Mouse (Mus musculus) liver, embryonic 14 days (tissue): ENCODE data around the gene Zfp61. TPM values are rescaled to one million over a fixed set of nuclear protein-coding genes. Genes with fewer than 3 reads are reported as not detected.

Experiments
- polyA plus RNA-seq: library from polyadenylated mRNA; depleted of rRNA; stranded (reverse); fragments of >200 nt; gene quantifications from 2 replicates; pipeline ENCODE4 v1.2.3, GENCODE M21; 2012; rRNA removed

Zfp61 gene
- polyA plus RNA-seq, result 2.7 and 3.1 TPM in 2 replicates

DNA sequence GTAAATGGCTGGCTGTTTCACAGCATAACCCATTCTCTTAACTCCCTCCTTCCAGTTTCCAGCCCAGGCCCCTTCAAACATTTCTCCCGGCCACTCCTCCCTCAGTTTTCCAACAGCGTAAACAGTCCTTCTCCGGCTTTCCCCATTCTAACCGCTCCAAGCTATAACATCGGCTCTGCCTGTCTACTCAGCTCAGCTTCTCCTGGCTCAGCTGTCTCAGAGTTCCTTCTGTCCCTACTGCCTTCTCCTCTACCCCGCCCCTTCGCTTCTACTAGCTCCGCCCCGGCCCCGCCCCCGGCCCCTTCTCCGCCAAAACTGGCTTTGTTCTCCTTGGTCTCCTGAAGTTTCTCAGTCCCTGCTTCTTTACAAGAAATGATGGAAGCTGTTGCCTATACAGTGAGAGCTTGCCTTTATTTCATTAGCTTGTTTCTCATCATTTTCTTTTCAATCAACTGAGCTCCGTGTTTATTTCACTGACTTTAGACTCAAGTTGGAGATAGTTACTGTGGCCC lies at the start of gene Zfp61:
Gene Zfp61, minus strand, starts transcription at position 462 of the 512 bp plus-strand sequence.

DNA sequence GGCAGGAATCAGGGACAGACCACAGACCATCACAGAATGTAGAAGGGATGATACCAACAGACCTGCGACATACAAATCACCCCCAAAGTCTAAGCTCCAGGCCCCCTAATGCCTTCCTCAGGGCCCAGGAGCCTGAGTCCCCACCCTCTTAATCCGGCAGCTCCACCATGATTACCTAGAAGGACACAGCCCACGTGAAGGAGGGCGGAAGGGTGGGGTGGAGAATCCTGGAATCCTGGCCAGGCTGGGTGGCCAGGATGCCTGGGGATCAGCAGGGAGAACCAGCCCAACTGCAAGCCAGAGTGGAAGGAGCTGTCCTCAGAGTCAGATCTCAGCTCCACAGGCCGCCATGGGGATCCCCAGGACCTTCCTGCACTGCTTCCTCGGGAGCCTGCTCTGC lies 47.9 kb upstream of the Zfp61 start, which contains the start of gene Lypd5:
Gene Lypd5, plus strand, starts transcription at position 301 of the 400 bp plus-strand sequence.

DNA sequence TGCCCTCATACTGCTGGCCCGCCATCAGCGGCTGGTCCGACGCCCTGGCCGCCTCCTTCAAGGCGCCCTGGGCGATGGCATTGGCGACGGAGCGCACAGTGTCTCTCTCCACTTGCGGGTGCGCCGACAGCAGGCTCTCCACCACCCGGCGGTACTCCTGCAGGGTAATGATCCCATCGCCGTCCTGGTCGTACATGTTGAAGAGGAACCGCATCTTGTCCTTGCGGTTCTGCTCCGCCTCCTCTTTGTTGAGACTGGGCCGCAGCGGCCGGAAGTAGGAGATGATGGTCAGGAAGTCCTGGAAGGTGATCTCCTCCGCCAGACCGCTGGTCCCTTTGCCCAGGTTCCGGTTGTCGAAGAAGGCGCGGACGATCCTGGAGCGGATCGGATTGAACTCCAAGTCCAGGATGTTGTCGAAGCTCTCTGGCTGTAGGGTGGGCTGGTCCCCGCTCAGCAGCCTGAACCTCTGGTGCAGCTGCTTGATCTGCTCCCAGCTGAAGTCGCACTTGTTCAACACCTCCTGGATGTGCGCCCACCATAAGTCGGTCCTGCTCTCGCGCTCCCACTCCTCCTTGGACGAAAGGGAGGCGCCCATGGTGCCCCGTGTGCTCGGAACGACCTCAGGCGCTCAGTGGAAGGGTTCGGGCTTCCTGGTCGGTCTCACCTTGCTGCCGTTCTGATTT lies 32.4 kb upstream of the Zfp61 start, which contains the start of gene Tescl:
Gene Tescl, minus strand, starts transcription at position 633 of the 683 bp plus-strand sequence.

DNA sequence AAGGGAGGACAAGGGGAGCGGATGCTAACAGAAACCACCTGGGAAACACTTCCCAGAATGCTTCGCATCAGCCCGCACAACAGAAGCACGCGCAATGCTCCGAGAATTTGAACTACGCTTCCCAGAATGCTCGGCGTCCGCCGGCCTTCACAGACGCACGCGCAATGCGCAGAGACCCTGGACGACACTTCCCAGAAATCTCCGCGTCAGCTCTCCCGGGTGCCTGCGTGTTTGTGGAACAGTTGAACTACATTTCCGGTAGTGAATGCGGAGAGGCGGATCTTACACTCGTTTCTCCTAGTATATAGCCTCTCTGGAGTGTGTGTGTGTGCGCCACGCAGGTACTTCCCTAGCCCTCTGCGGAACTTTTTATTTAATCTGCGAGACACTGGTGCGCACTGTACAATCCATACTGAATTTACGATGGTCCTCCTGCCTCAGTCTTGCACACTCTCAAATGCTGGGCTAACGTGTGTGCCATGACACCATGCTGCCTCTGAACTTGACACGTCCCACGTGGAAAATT lies 15.6 kb upstream of the Zfp61 start, which contains the start of gene Zfp94:
Gene Zfp94, minus strand, starts transcription at position 100 of the 526 bp plus-strand sequence.

DNA sequence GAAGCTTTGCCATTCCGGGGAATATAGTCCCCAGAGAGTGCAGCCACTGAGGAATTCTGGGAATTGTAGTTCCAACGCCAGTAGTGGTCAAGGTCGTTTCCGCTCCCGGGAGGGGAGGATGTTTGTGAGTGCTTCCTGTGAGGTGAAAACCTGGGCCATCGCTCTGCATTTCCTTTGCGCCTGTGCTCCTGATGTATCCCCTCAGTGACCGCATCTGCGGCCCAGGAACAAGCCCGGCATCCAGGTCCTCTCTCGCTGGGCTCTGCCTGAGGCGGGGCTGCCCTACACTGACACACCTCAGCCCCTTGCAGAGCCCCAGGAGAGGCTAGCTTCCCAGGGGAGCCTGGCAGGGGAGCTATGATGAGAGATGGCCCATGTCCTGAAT lies 30.8 kb downstream of the Zfp61 start, which contains the start of gene Zfp93:
Gene Zfp93, plus strand, starts transcription at position 133 of the 385 bp plus-strand sequence.

DNA sequence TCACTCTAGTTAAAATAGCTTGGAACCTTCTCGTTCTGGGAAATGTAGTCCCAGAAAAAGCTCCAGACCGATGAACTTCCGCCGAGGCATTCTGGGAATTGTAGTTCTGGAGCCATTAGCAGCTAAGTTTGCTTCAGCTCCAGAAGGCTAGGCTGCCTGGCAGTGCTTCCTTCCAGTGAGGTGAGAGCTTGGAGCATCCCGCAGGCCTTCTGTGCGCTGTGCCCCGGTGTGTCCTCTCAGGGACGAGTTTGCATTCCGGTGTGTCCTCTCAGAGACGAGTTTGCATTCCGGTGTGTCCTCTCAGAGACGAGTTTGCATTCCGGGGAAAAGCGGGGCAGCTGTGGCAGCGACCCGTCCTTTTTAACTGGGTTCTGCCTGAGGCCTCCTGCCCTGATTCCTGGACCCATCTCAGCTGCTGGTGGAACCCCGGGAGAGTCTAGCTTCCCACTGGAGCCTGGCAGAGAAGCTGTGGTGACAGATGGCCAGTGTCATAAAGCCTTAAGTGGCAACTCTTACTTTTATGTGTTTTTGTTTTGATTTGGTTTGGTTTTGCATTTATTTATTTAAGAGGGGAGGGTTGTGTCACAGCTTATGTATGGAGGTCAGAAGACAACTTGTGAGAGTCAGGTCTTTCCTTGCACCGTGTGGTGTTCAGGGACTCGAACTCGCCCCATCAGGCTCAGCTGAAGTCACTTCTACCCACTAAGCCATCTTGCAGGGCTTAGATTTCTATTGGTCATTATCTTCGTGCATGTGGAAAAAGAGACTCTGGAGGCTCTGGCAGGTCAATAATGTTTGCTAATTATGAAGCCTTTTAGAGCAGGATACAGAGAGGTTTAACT lies 46.2 kb downstream of the Zfp61 start, which contains the start of gene Zfp108:
Gene Zfp108, plus strand, starts transcription at position 162 of the 842 bp plus-strand sequence.

Other genes starting within 250 kb of the Zfp61 start
- not detected in 2 replicates for gene Vmn1r183, start 248.0 kb downstream of the Zfp61 start, polyA plus RNA-seq
- 8.7 and 10.0 TPM in 2 replicates for gene Zfp180, start 219.3 kb downstream of the Zfp61 start, polyA plus RNA-seq
- gene Zfp112, start 188.9 kb downstream of the Zfp61 start, polyA plus RNA-seq, result 0.37 and 0.50 TPM in 2 replicates
- 2.0 and 2.1 TPM in 2 replicates for gene Zfp235, start 167.1 kb downstream of the Zfp61 start, polyA plus RNA-seq
- gene Zfp114, start 126.2 kb downstream of the Zfp61 start, polyA plus RNA-seq, result 0.14 and 0.17 TPM in 2 replicates
- gene Zfp111, start 89.8 kb downstream of the Zfp61 start, polyA plus RNA-seq, result 0.77 and 0.83 TPM in 2 replicates
- 0.79 and 0.90 TPM in 2 replicates for gene Zfp109, start 63.7 kb downstream of the Zfp61 start, polyA plus RNA-seq
- gene Zfp108, start 46.4 kb downstream of the Zfp61 start, polyA plus RNA-seq, result 0.21 and 0.28 TPM in 2 replicates
- 0.62 and 0.68 TPM in 2 replicates for gene Zfp93, start 30.8 kb downstream of the Zfp61 start, polyA plus RNA-seq
- 1.7 and 1.9 TPM in 2 replicates for gene Zfp94, start 15.4 kb upstream of the Zfp61 start, polyA plus RNA-seq
- gene Tescl, start 32.7 kb upstream of the Zfp61 start, polyA plus RNA-seq, result not detected in 2 replicates
- gene Lypd5, start 48.0 kb upstream of the Zfp61 start, polyA plus RNA-seq, result not detected in 2 replicates
- gene Kcnn4, start 69.0 kb upstream of the Zfp61 start, polyA plus RNA-seq, result 96.6 and 108 TPM in 2 replicates
- 18.1 and 19.0 TPM in 2 replicates for gene Smg9, start 98.4 kb upstream of the Zfp61 start, polyA plus RNA-seq
- 0.01 TPM in 1 of 2 replicates, not detected in the other for gene Irgc1, start 151.1 kb upstream of the Zfp61 start, polyA plus RNA-seq
- 1.7 and 2.1 TPM in 2 replicates for gene Plaur, start 161.3 kb upstream of the Zfp61 start, polyA plus RNA-seq
- gene Cadm4, start 180.8 kb upstream of the Zfp61 start, polyA plus RNA-seq, result 0.27 and 0.43 TPM in 2 replicates
- gene Zfp428, start 205.8 kb upstream of the Zfp61 start, polyA plus RNA-seq, result 3.0 and 3.6 TPM in 2 replicates
- gene AC161166.1, start 211.2 kb upstream of the Zfp61 start, polyA plus RNA-seq, result not detected in 2 replicates
- gene Irgq, start 229.5 kb upstream of the Zfp61 start, polyA plus RNA-seq, result 1.7 and 1.9 TPM in 2 replicates
- 0.03 TPM in 1 of 2 replicates, not detected in the other for gene Pinlyp, start 244.9 kb upstream of the Zfp61 start, polyA plus RNA-seq
- 27.1 and 28.3 TPM in 2 replicates for gene Xrcc1, start 245.1 kb upstream of the Zfp61 start, polyA plus RNA-seq